Mouse (Mus musculus): ENCODE measurements around the gene Arid1b.
A peak's percentile ranks its signal among the peaks of the same experiment; 100 is the strongest.

DNA sequence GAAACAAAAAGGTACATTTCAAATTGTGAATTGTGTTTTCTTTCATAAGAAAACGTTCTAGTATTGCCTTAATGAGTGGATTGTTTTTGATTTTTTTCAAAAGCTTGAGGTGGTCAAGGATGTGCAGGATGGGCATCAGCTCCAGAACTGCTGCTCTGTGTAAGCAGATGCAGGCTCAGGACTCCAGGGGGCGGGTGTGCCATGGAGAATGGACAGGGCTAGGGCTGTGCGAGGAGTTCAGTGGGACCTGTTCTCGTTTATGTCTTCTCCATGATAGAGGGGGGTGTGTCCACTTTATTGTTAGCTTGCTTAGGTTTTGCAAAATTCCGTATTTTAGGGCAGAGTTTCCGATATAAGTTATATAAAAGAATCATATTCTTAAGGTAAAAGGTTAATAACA is 70.6 kb downstream of the Arid1b start:
- TF ChIP-seq CTCF (IDR thresholded peaks at IDR 0.05) (peak; percentile 60), EP300 (IDR thresholded peaks at IDR 0.05) (no peak)

Data from lung, postnatal 0 days (tissue).